Mouse (Mus musculus) adrenal gland, adult 18-20 months (tissue): ENCODE measurements around the gene Cpz. TPM values are rescaled to one million over a fixed set of nuclear protein-coding genes. Genes with fewer than 3 reads are reported as not detected.

Source experiments
- total RNA-seq, 2 experiments: library from RNA; stranded (reverse); gene quantifications; 1 replicate in 1 of 2; 2 replicates in 1 of 2; pipeline ENCODE4 v1.2.3; 2021

Cpz gene
- total RNA-seq, 2 experiments from 2014 or later: 0.35 to 1.1 TPM

Other genes starting within 250 kb of the Cpz start
- gene Adra2c, start 247.4 kb downstream of the Cpz start, total RNA-seq: 1 to 10 TPM in 1 of 2 experiments, under 1 TPM in 1; 0.70 to 1.2 TPM
- gene Hmx1, start 136.6 kb downstream of the Cpz start, total RNA-seq: not detected
- gene Trmt44, start 49.4 kb upstream of the Cpz start, total RNA-seq: 1 to 10 TPM; 7.1 to 7.7 TPM
- gene Acox3, start 57.3 kb upstream of the Cpz start, total RNA-seq: 10 to 100 TPM; 51.0 to 53.6 TPM
- gene Htra3, start 154.1 kb upstream of the Cpz start, total RNA-seq: 10 to 100 TPM; 26.0 to 78.7 TPM
- 10 to 100 TPM; 25.5 to 26.1 TPM for gene Sh3tc1, start 214.3 kb upstream of the Cpz start, total RNA-seq
- 1 to 10 TPM; 7.5 to 8.0 TPM for gene Ablim2, start 232.2 kb upstream of the Cpz start, total RNA-seq